Mouse (Mus musculus) liver, adult 2 months (tissue): ENCODE data around the gene Gsk3a. TPM values are rescaled to one million over a fixed set of nuclear protein-coding genes. Genes with fewer than 3 reads are reported as not detected.
A peak's percentile ranks its signal among the peaks of the same experiment; 100 is the strongest.

Experiments
- DNase-seq: peaks from one replicate; pipeline ENCODE4 v3.0.0-alpha.2; 2011; ENCODE audit warnings: low read depth, low spot score; ENCODE audit errors: extremely low read depth
- H3K27ac ChIP-seq: fragments of 200-500 bp; replicated peaks from 2 replicates; pipeline ENCODE4 v1.5.1; 2012; ENCODE audit warnings: low read depth, mild to moderate bottlenecking, control low read depth, inconsistent platforms, low read length; ENCODE audit not compliant: insufficient read depth
- H3K27me3 ChIP-seq: fragments of 200-500 bp; 2 replicates; pipeline ENCODE4 v1.6.1; 2012; ENCODE audit warnings: mild to moderate bottlenecking, moderate library complexity, low read length, inconsistent platforms; ENCODE audit not compliant: control insufficient read depth, insufficient read depth
- H3K36me3 ChIP-seq: fragments of 200-500 bp; 2 replicates; pipeline ENCODE4 v1.6.1; 2012; ENCODE audit warnings: low read length, inconsistent platforms; ENCODE audit not compliant: control insufficient read depth, insufficient read depth
- H3K4me1 ChIP-seq: fragments of 200-500 bp; 2 replicates; pipeline ENCODE4 v1.6.1; 2011; ENCODE audit warnings: low read length; ENCODE audit not compliant: control insufficient read depth, insufficient read depth
- H3K4me3 ChIP-seq: fragments of 200-500 bp; 2 replicates; pipeline ENCODE4 v1.5.1; 2011; ENCODE audit warnings: low read depth, mild to moderate bottlenecking, control low read depth, low read length, moderate library complexity; ENCODE audit not compliant: insufficient read depth
- H3K79me2 ChIP-seq: fragments of 200-500 bp; 2 replicates; pipeline ENCODE4 v1.6.1; 2012; ENCODE audit warnings: inconsistent platforms, mild to moderate bottlenecking, low read length, moderate library complexity; ENCODE audit not compliant: control insufficient read depth, insufficient read depth
- H3K9ac ChIP-seq: fragments of 200-500 bp; 2 replicates; pipeline ENCODE4 v1.6.1; 2012; ENCODE audit warnings: low read depth, mild to moderate bottlenecking, control low read depth, inconsistent platforms, low read length
- CTCF ChIP-seq: fragments of 200-500 bp; IDR thresholded peaks from 2 replicates; pipeline ENCODE4 v1.5.1; 2011; ENCODE audit warnings: low read depth, low read length, control low read depth
- POLR2A ChIP-seq: fragments of 200-500 bp; IDR thresholded peaks from 2 replicates; pipeline ENCODE4 v1.6.1; 2011; ENCODE audit warnings: low read length, control low read depth; ENCODE audit not compliant: insufficient read depth; ENCODE audit errors: extremely low read depth
- WGBS: fragments of 180-500 bp; shearing (Covaris S2); methylation state at CpG from one replicate; pipeline ENCODE4 v1.1.7; 2018; 5-methylcytosine and 5-hydroxymethylcytosine counted together
- polyA plus RNA-seq: library from polyadenylated mRNA; depleted of rRNA; stranded (reverse); fragments of >200 nt; gene quantifications from 2 replicates; pipeline ENCODE4 v1.2.3, GENCODE M21; 2012
- total RNA-seq: library from RNA; depleted of rRNA; stranded (reverse); fragments of >200 nt; gene quantifications from 2 replicates; pipeline ENCODE4 v1.2.3, GENCODE M21; 2014

The Gsk3a gene
- total and polyA plus RNA-seq, 2 experiments: 9.1 to 74.5 TPM

DNA sequence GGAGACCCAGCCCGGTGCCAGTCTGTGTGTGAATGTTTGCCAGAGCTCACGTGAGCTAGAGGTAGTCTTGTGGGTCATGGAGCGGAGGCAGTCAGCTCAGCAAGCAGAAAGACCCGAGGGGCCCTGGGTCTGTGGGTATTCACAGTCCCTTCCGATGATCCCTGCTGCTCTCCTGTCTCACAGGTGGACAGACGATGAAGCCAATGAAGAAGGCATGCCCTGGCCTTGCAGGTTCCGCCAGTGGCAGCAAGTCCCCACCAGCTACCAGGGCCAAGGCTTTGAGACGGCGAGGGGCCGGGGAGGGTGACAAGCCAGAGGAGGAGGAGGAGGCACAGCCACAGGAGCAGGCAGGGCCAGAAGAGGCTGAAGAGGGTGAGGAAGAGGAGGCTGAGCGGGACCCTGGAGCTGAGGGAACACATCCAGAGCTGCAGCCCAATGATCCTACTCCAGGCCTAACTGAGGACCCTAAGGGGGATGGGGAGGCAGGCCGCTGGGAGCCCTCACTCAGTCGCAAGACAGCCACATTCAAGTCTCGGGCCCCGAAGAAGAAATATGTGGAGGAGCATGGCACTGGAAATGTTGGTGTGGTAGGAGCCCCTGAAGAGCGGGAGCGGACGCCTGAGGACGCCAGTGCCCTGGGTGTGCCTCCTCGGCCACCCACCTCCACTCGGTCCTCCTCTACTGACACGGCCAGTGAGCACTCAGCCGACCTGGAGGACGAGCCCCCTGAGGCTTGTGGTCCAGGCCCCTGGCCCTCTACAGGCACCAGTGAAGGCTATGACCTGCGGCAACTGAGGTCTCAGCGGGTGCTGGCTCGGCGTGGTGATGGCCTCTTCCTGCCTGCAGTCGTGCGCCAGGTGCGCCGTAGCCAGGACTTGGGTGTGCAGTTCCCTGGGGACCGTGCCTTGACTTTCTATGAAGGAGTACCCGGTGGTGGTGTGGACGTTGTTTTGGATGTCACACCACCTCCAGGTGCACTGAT is 33.3 kb upstream of the Gsk3a start:
- DNase-seq: no peak
- Histone ChIP-seq H3K36me3 (no peaks in the 10 kb centered on the region), H3K27me3 (no peaks in the 10 kb centered on the region), H3K4me3 (no peak overlapping the region), H3K27ac (no peak overlapping the region), H3K4me1 (peaks cover 8% of the 10 kb centered on the region), H3K9ac (no peak overlapping the region), H3K79me2 (peaks cover 36% of the 10 kb centered on the region)
- no peak for TF ChIP-seq CTCF
- no peak for TF ChIP-seq POLR2A
- 95% methylated on average over 35 of the region's 35 CpGs for WGBS

DNA sequence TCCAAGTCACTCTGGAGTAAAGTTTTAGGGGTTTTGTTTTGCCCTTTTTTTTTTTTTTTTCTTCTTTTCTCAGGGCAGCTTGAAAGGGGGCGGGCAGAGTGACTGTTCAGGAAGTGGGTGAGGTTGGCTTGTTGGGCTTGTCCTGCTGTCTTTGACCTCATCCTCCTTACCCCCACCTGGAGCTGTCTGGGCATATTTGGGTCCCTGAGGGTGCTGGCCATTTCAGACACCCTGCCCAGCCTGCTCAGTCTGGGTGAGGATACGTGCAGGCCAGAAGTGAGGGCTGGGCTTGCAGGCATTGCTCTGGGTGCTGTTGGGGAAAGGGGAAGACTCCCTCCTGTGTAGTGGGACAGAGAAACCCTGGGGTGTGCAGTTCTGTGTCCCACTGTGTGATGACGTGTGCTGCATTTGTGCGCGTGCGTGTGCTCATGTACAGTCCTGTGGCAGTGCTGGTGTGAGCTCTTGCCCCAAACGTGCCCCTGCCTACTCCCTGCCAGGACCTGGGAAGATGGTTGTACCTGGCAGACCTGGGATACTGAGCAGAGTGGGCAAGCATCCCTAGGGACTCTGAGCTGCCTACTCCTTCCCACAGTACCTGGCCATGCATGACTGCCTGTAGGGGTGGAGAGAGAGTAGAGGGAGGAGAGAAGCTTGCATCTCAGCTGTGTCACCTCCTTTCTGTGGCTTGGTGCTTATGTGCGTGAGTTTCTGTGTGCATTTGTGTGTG is 32.1 kb upstream of the Gsk3a start:
- TF ChIP-seq CTCF: no peak
- no peak for TF ChIP-seq POLR2A
- no peak overlapping the region for H3K9ac ChIP-seq
- no peaks in the 10 kb centered on the region for H3K27me3 ChIP-seq
- peaks cover 8% of the 10 kb centered on the region for H3K4me1 ChIP-seq
- DNase-seq: no peak
- H3K36me3 ChIP-seq: no peaks in the 10 kb centered on the region
- H3K4me3 ChIP-seq: no peak overlapping the region; the same call in 1 of the 2 replicates
- peaks cover 36% of the 10 kb centered on the region for H3K79me2 ChIP-seq
- 72% methylated on average over 8 of the region's 8 CpGs for WGBS
- H3K27ac ChIP-seq: no peak overlapping the region

DNA sequence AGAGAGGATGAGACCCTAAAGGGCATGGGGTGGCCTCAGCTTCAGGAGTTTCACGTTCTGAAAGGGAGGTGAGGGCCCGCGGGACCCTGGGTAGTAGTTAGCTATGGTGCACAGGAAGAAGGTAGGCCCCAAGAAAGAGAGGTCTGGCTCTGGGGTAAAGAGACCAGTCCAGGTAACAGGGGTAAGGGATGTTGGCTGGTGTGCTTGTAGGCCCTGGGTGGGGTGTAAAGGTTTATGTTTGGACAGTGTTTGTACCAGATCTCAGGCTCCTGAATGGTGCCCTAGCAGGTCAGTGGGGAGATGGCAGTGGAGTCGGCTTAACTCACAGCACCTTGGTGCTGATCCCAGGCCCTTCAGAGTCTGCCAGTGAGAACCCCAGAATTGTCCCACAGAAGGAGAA is 31.4 kb upstream of the Gsk3a start:
- Histone ChIP-seq H3K4me3 (peak overlapping the region; percentile 73; the same call in 1 of the 2 replicates), H3K27me3 (no peaks in the 10 kb centered on the region), H3K9ac (peak overlapping the region; percentile 83), H3K4me1 (peaks cover 11% of the 10 kb centered on the region), H3K36me3 (no peaks in the 10 kb centered on the region), H3K79me2 (peaks cover 36% of the 10 kb centered on the region), H3K27ac (peak overlapping the region; percentile 11; the same call in 1 of the 2 replicates)
- peak; percentile 19 for DNase-seq
- WGBS: 18% methylated on average over 4 of the region's 4 CpGs
- no peak for TF ChIP-seq POLR2A
- no peak for TF ChIP-seq CTCF

DNA sequence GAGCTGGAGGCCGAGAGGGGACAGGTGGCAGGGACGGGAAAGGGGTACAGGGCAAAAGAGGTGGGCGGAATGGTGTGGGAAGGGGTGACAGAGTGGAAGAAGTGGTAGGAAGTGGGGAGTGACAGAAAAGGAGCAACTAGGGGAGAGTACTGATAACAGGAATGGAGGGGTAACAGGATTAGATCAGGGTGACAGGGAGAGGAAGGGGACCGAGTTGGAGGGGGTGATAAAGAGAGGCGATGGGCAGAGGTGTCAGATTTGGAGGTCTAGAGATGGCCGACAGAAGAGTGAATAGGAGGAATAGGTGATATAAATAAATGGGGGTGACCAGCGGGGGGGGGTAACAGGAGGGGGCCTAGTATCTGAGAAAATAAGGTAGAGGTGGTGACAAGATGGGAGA is 30.9 kb upstream of the Gsk3a start:
- Histone ChIP-seq H3K27me3 (no peaks in the 10 kb centered on the region), H3K79me2 (peaks cover 36% of the 10 kb centered on the region), H3K4me1 (peaks cover 11% of the 10 kb centered on the region), H3K9ac (peak overlapping the region; percentile 83), H3K4me3 (peak overlapping the region; percentile 73), H3K27ac (peak overlapping the region; percentile 57), H3K36me3 (no peaks in the 10 kb centered on the region)
- WGBS: under 1% methylated on average over 7 of the region's 7 CpGs
- TF ChIP-seq POLR2A (no peak), CTCF (no peak)
- DNase-seq: no peak

DNA sequence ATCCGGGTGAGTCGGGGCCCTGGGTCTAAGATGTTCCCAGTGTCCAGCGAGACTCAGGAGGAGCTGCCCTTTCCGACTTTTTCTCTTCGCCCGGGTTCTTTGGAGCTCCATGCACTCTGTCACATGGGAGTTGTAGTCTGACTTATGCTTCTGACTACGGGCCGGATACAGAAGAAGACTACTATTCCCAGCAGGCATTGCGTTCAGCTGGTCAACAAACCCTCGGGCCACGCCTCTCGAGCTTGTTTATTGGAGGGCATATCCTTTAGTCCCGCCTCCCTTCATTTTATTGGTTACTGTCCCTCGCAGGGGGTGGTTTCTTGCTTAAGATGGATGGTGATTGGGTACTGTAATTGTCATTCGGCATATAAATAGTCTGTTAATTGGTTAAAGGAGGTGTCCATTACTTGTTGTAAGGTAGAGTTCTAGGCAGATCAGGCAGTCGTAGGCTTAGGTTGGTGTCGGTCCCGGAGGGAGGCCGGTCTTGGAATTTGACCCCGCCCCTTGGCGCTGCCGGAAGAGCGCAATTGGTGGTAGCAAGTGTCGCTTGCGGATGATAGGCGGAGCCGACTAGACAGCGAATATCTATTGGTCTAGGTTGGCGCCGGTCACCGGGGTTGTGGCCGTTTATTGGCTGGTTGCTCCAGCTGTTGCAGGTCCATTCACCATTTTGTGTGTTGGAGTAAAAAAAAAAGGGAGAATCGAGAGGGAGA is 30.3 kb upstream of the Gsk3a start:
- peaks cover 11% of the 10 kb centered on the region for H3K4me1 ChIP-seq

More for the DNA sequence above, 30.3 kb upstream of the Gsk3a start:
- no peaks in the 10 kb centered on the region for H3K27me3 ChIP-seq
- H3K9ac ChIP-seq: peak overlapping the region; percentile 84
- peak overlapping the region; percentile 96 for H3K27ac ChIP-seq
- under 1% methylated on average over 33 of the region's 33 CpGs for WGBS
- H3K79me2 ChIP-seq: peaks cover 31% of the 10 kb centered on the region
- TF ChIP-seq CTCF: no peak
- TF ChIP-seq POLR2A: no peak
- DNase-seq: peak; percentile 100
- no peaks in the 10 kb centered on the region for H3K36me3 ChIP-seq
- peak overlapping the region; percentile 73 for H3K4me3 ChIP-seq
